Mouse (Mus musculus): ENCODE data around the gene Col8a2. TPM values are rescaled to one million over a fixed set of nuclear protein-coding genes. Genes with fewer than 3 reads are reported as not detected.
A peak's percentile ranks its signal among the peaks of the same experiment; 100 is the strongest.

Gene Col8a2
- total and polyA plus RNA-seq, 2 experiments from 2014 or later, result 5.9 to 17.7 TPM

- ATAC-seq (no peak), DNase-seq (ENCODE audit: low spot score) (no peak)
- Histone ChIP-seq H3K4me2 (ENCODE audit: low read depth, low read length) (no peak overlapping the region), H3K9ac (replicated peaks; ENCODE audit: low read length) (no peak overlapping the region), H3K27me3 (ENCODE audit: insufficient read depth, low read length) (peaks cover 14% of the 10 kb centered on the region), H3K36me3 (ENCODE audit: insufficient read depth, low read length) (no peaks in the 10 kb centered on the region), H3K9me3 (ENCODE audit: low read length) (no peaks in the 10 kb centered on the region), H3K4me3 (ENCODE audit: low read length) (no peak overlapping the region), H3K4me1 (ENCODE audit: insufficient read depth, low read length) (peaks cover 7% of the 10 kb centered on the region; the same call in 1 of the 2 replicates), H3K27ac (no peak overlapping the region)
- TF ChIP-seq CTCF (IDR thresholded peaks at IDR 0.05; ENCODE audit: low read depth), result no peak
- WGBS, result 13% methylated on average over 2 of the region's 2 CpGs
These were observed 20.2 kb downstream of the Col8a2 start for GRCm38 (mm10) chr4:126306827-126307226.

- Histone ChIP-seq H3K4me1 (ENCODE audit: insufficient read depth, low read length) (peaks cover 7% of the 10 kb centered on the region; the same call in 1 of the 2 replicates), H3K4me3 (ENCODE audit: low read length) (peak overlapping the region; percentile 25), H3K9me3 (ENCODE audit: low read length) (no peaks in the 10 kb centered on the region), H3K27me3 (ENCODE audit: insufficient read depth, low read length) (no peaks in the 10 kb centered on the region), H3K4me2 (ENCODE audit: low read depth, low read length) (peak overlapping the region; percentile 53), H3K27ac (no peak overlapping the region), H3K9ac (replicated peaks; ENCODE audit: low read length) (no peak overlapping the region), H3K36me3 (ENCODE audit: insufficient read depth, low read length) (no peaks in the 10 kb centered on the region)
- 18% methylated on average over 20 of the region's 20 CpGs for WGBS
- peak; percentile 42 for DNase-seq (ENCODE audit: low spot score)
- ATAC-seq, result peak; percentile 62
- TF ChIP-seq CTCF (IDR thresholded peaks at IDR 0.05; ENCODE audit: low read depth), result 0 out of 2 replicates have a peak, but pooled peaks have one; percentile 17
These were observed 22.8 kb downstream of the Col8a2 start for GRCm38 (mm10) chr4:126309211-126309921.

- peak; percentile 90 for TF ChIP-seq CTCF (IDR thresholded peaks at IDR 0.05; ENCODE audit: low read depth)
- Histone ChIP-seq H3K9me3 (ENCODE audit: low read length) (no peaks in the 10 kb centered on the region), H3K4me3 (ENCODE audit: low read length) (peak overlapping the region; percentile 25), H3K27ac (no peak overlapping the region), H3K9ac (replicated peaks; ENCODE audit: low read length) (no peak overlapping the region), H3K4me2 (ENCODE audit: low read depth, low read length) (peak overlapping the region; percentile 53), H3K36me3 (ENCODE audit: insufficient read depth, low read length) (no peaks in the 10 kb centered on the region), H3K4me1 (ENCODE audit: insufficient read depth, low read length) (peaks cover 7% of the 10 kb centered on the region; the same call in 1 of the 2 replicates), H3K27me3 (ENCODE audit: insufficient read depth, low read length) (no peaks in the 10 kb centered on the region)
- WGBS, result 1% methylated on average over 7 of the region's 7 CpGs
- DNase-seq (ENCODE audit: low spot score) (peak; percentile 91), ATAC-seq (peak; percentile 86)
These were observed 23.3 kb downstream of the Col8a2 start for GRCm38 (mm10) chr4:126309922-126310309.

- no peak for TF ChIP-seq CTCF (IDR thresholded peaks at IDR 0.05; ENCODE audit: low read depth)
- WGBS, result 77% methylated on average over 7 of the region's 7 CpGs
- no peak for ATAC-seq
These were observed 23.8 kb downstream of the Col8a2 start for GRCm38 (mm10) chr4:126310344-126310743.

GRCm38 (mm10) chr4:126311566-126312200, 25.1 kb downstream of the Col8a2 start:
- Histone ChIP-seq H3K9me3 (ENCODE audit: low read length) (no peaks in the 10 kb centered on the region), H3K9ac (replicated peaks; ENCODE audit: low read length) (no peak overlapping the region), H3K4me3 (ENCODE audit: low read length) (no peak overlapping the region), H3K4me1 (ENCODE audit: insufficient read depth, low read length) (peaks cover 7% of the 10 kb centered on the region; the same call in 1 of the 2 replicates), H3K27me3 (ENCODE audit: insufficient read depth, low read length) (no peaks in the 10 kb centered on the region), H3K36me3 (ENCODE audit: insufficient read depth, low read length) (peaks cover 7% of the 10 kb centered on the region), H3K27ac (no peak overlapping the region), H3K4me2 (ENCODE audit: low read depth, low read length) (no peak overlapping the region)
- TF ChIP-seq CTCF (IDR thresholded peaks at IDR 0.05; ENCODE audit: low read depth), result no peak
- ATAC-seq (no peak), DNase-seq (ENCODE audit: low spot score) (no peak)
- WGBS, result 86% methylated on average over 16 of the region's 16 CpGs

More at GRCm38 (mm10) chr4:126310344-126310743, 23.8 kb downstream of the Col8a2 start:
- Histone ChIP-seq H3K9me3 (ENCODE audit: low read length) (no peaks in the 10 kb centered on the region), H3K4me2 (ENCODE audit: low read depth, low read length) (no peak overlapping the region), H3K4me3 (ENCODE audit: low read length) (no peak overlapping the region), H3K27ac (no peak overlapping the region), H3K4me1 (ENCODE audit: insufficient read depth, low read length) (peaks cover 7% of the 10 kb centered on the region; the same call in 1 of the 2 replicates), H3K9ac (replicated peaks; ENCODE audit: low read length) (no peak overlapping the region), H3K27me3 (ENCODE audit: insufficient read depth, low read length) (no peaks in the 10 kb centered on the region), H3K36me3 (ENCODE audit: insufficient read depth, low read length) (no peaks in the 10 kb centered on the region)
- DNase-seq (ENCODE audit: low spot score), result no peak

GRCm38 (mm10) chr4:126313202-126313601, 26.6 kb downstream of the Col8a2 start:
- Histone ChIP-seq H3K4me1 (ENCODE audit: insufficient read depth, low read length) (peaks cover 7% of the 10 kb centered on the region; the same call in 1 of the 2 replicates), H3K27ac (no peak overlapping the region), H3K9ac (replicated peaks; ENCODE audit: low read length) (no peak overlapping the region), H3K4me3 (ENCODE audit: low read length) (no peak overlapping the region), H3K9me3 (ENCODE audit: low read length) (no peaks in the 10 kb centered on the region), H3K4me2 (ENCODE audit: low read depth, low read length) (no peak overlapping the region), H3K27me3 (ENCODE audit: insufficient read depth, low read length) (no peaks in the 10 kb centered on the region), H3K36me3 (ENCODE audit: insufficient read depth, low read length) (peaks cover 16% of the 10 kb centered on the region)
- ATAC-seq, result no peak
- WGBS, result 51% methylated on average over 5 of the region's 5 CpGs
- TF ChIP-seq CTCF (IDR thresholded peaks at IDR 0.05; ENCODE audit: low read depth), result no peak
- no peak for DNase-seq (ENCODE audit: low spot score)

Data from hindbrain, postnatal 0 days (tissue).